Mouse (Mus musculus): ENCODE measurements at regions not wholly inside any gene's neighbourhood (a gene's known extent, or its start where the extent isn't known, plus 50 kb on each side); places are given as distances from the start of the nearest gene placed in this dataset.

GRCm38 (mm10) chr5:126023906-126024305 is 492.3 kb downstream of the Tmem132b start:
- peak; percentile 53 for DNase-seq (ENCODE audit: low spot score)

- no peak for DNase-seq (ENCODE audit: low spot score)
Observed at GRCm38 (mm10) chr5:126034846-126035245, 503.3 kb downstream of the Tmem132b start.

GRCm38 (mm10) chr5:126036686-126037085 is 505.1 kb downstream of the Tmem132b start:
- peak; percentile 18 for DNase-seq (ENCODE audit: low spot score)

- no peak for DNase-seq (ENCODE audit: low spot score)
Observed at GRCm38 (mm10) chr5:126045761-126046160, 514.2 kb downstream of the Tmem132b start.

- no peak for DNase-seq (ENCODE audit: low spot score)
Observed at GRCm38 (mm10) chr5:126063644-126064043, 532.1 kb downstream of the Tmem132b start.

GRCm38 (mm10) chr5:126079281-126079838 is 547.8 kb downstream of the Tmem132b start:
- peak; percentile 20 for DNase-seq (ENCODE audit: low spot score)

GRCm38 (mm10) chr5:126088251-126088914 is 556.8 kb downstream of the Tmem132b start:
- no peak for DNase-seq (ENCODE audit: low spot score)

GRCm38 (mm10) chr5:126093196-126093595 is 561.6 kb downstream of the Tmem132b start:
- DNase-seq (ENCODE audit: low spot score) = no peak

- DNase-seq (ENCODE audit: low spot score) = no peak
Observed at GRCm38 (mm10) chr5:126096616-126097261, 565.2 kb downstream of the Tmem132b start.

GRCm38 (mm10) chr5:126097262-126097628 is 565.7 kb downstream of the Tmem132b start:
- no peak for DNase-seq (ENCODE audit: low spot score)

GRCm38 (mm10) chr5:126098433-126098832 is 566.9 kb downstream of the Tmem132b start:
- DNase-seq (ENCODE audit: low spot score) = peak; percentile 18

GRCm38 (mm10) chr5:126099931-126100330 is 568.4 kb downstream of the Tmem132b start:
- DNase-seq (ENCODE audit: low spot score) = no peak

GRCm38 (mm10) chr5:126104464-126104863 is 572.9 kb downstream of the Tmem132b start:
- DNase-seq (ENCODE audit: low spot score) = no peak

GRCm38 (mm10) chr5:126104883-126105282 is 573.3 kb downstream of the Tmem132b start:
- DNase-seq (ENCODE audit: low spot score) = no peak

- DNase-seq (ENCODE audit: low spot score) = no peak
Observed at GRCm38 (mm10) chr5:126105446-126105845, 573.9 kb downstream of the Tmem132b start.

GRCm38 (mm10) chr5:126107020-126107419 is 575.4 kb downstream of the Tmem132b start:
- no peak for DNase-seq (ENCODE audit: low spot score)

- no peak for DNase-seq (ENCODE audit: low spot score)
Observed at GRCm38 (mm10) chr5:126108837-126109236, 577.3 kb downstream of the Tmem132b start.

- DNase-seq (ENCODE audit: low spot score) = no peak
Observed at GRCm38 (mm10) chr5:126117291-126117690, 585.7 kb downstream of the Tmem132b start.

- no peak for DNase-seq (ENCODE audit: low spot score)
Observed at GRCm38 (mm10) chr5:126117906-126118521, 586.4 kb downstream of the Tmem132b start.

- DNase-seq (ENCODE audit: low spot score) = no peak
Observed at GRCm38 (mm10) chr5:126118731-126119130, 587.2 kb downstream of the Tmem132b start.

GRCm38 (mm10) chr5:126123216-126123615 is 591.6 kb downstream of the Tmem132b start:
- DNase-seq (ENCODE audit: low spot score) = no peak

GRCm38 (mm10) chr5:126127486-126127885 is 595.9 kb downstream of the Tmem132b start:
- no peak for DNase-seq (ENCODE audit: low spot score)

GRCm38 (mm10) chr5:126148908-126149307 is 617.3 kb downstream of the Tmem132b start:
- DNase-seq (ENCODE audit: low spot score) = no peak
